Mouse (Mus musculus): ENCODE measurements around the gene Bicd1. TPM values are rescaled to one million over a fixed set of nuclear protein-coding genes. Genes with fewer than 3 reads are reported as not detected.
"Not testable (repeated sequence)": the region's sequence is repeated elsewhere in the genome, so short reads cannot be mapped to it uniquely, and the experiment has no call there.

Gene Bicd1
- total RNA-seq, 1 experiment: 8.5 TPM

- H3K9ac ChIP-seq (ENCODE audit: insufficient read depth, low read depth, low read length, poor library complexity, severe bottlenecking): no peak overlapping the region
- H3K27ac ChIP-seq (ENCODE audit: insufficient read depth, low read depth, low read length, poor library complexity, severe bottlenecking): no peak overlapping the region
- in situ Hi-C loops (cut with MboI; ENCODE audit: low sequenced_read_pairs in 2 of 2, unreplicated experiment in 2 of 2): no loop called here
- no peaks in the 10 kb centered on the region for H3K9me3 ChIP-seq (ENCODE audit: control insufficient read depth, insufficient read depth, low read depth, low read length)
- no peak overlapping the region for H3K4me3 ChIP-seq (ENCODE audit: insufficient read depth in 1 of 2, low read depth in 1 of 2, low read length in 2 of 2, poor library complexity in 1 of 2, severe bottlenecking in 1 of 2)
- DNase-seq (ENCODE audit: low read depth, low spot score): no peak
- peaks cover 0 to 1% of the 10 kb centered on the region in 2 experiments; a peak in 1 of 4 replicates for H3K4me1 ChIP-seq (ENCODE audit: control insufficient read depth in 2 of 2, insufficient read depth in 2 of 2, low read length in 2 of 2, poor library complexity in 1 of 2)
- no peaks in the 10 kb centered on the region for H3K36me3 ChIP-seq (ENCODE audit: control insufficient read depth, insufficient read depth, low read length, poor library complexity, severe bottlenecking)
- no peak for TF ChIP-seq CHD2 (IDR thresholded peaks at IDR 0.05; ENCODE audit: low read depth, low read length)
- TF ChIP-seq ZC3H11A (IDR thresholded peaks at IDR 0.05; ENCODE audit: borderline replicate concordance, low read depth, low read length): no peak
- TF ChIP-seq HCFC1 (IDR thresholded peaks at IDR 0.05; ENCODE audit: borderline replicate concordance, insufficient read depth, low read length): no peak
Observed at GRCm38 (mm10) chr6:149383531-149383930, 25.2 kb upstream of the Bicd1 start.

- Histone ChIP-seq H3K4me1 (ENCODE audit: control insufficient read depth in 2 of 2, insufficient read depth in 2 of 2, low read length in 2 of 2, poor library complexity in 1 of 2) (peaks cover 0 to 1% of the 10 kb centered on the region in 2 experiments; a peak in 1 of 4 replicates), H3K27ac (ENCODE audit: insufficient read depth, low read depth, low read length, poor library complexity, severe bottlenecking) (no peak overlapping the region), H3K9ac (ENCODE audit: insufficient read depth, low read depth, low read length, poor library complexity, severe bottlenecking) (no peak overlapping the region), H3K36me3 (ENCODE audit: control insufficient read depth, insufficient read depth, low read length, poor library complexity, severe bottlenecking) (no peaks in the 10 kb centered on the region), H3K9me3 (ENCODE audit: control insufficient read depth, insufficient read depth, low read depth, low read length) (no peaks in the 10 kb centered on the region), H3K4me3 (ENCODE audit: insufficient read depth in 1 of 2, low read depth in 1 of 2, low read length in 2 of 2, poor library complexity in 1 of 2, severe bottlenecking in 1 of 2) (no peak overlapping the region)
- no peak for TF ChIP-seq CHD2 (IDR thresholded peaks at IDR 0.05; ENCODE audit: low read depth, low read length)
- TF ChIP-seq ZC3H11A (IDR thresholded peaks at IDR 0.05; ENCODE audit: borderline replicate concordance, low read depth, low read length): no peak
- TF ChIP-seq MAFK (IDR thresholded peaks at IDR 0.05; ENCODE audit: insufficient read depth, low read depth, low read length): no peak
- no peak for TF ChIP-seq HCFC1 (IDR thresholded peaks at IDR 0.05; ENCODE audit: borderline replicate concordance, insufficient read depth, low read length)
- no peak for TF ChIP-seq ZNF384 (IDR thresholded peaks at IDR 0.05; ENCODE audit: low read depth, low read length)
- DNase-seq (ENCODE audit: low read depth, low spot score): no peak
- in situ Hi-C loops (cut with MboI; ENCODE audit: low sequenced_read_pairs in 2 of 2, unreplicated experiment in 2 of 2): no loop called here
Observed at GRCm38 (mm10) chr6:149386389-149386788, 22.3 kb upstream of the Bicd1 start.

- H3K36me3 ChIP-seq (ENCODE audit: control insufficient read depth, insufficient read depth, low read length, poor library complexity, severe bottlenecking); H3K9me3 ChIP-seq (ENCODE audit: control insufficient read depth, insufficient read depth, low read depth, low read length); in situ Hi-C loops (cut with MboI; ENCODE audit: low sequenced_read_pairs in 2 of 2, unreplicated experiment in 2 of 2); H3K4me1 ChIP-seq (ENCODE audit: control insufficient read depth in 2 of 2, insufficient read depth in 2 of 2, low read length in 2 of 2, poor library complexity in 1 of 2); H3K4me3 ChIP-seq (ENCODE audit: insufficient read depth in 1 of 2, low read depth in 1 of 2, low read length in 2 of 2, poor library complexity in 1 of 2, severe bottlenecking in 1 of 2); H3K27ac ChIP-seq (ENCODE audit: insufficient read depth, low read depth, low read length, poor library complexity, severe bottlenecking); DNase-seq (ENCODE audit: low read depth, low spot score); H3K9ac ChIP-seq (ENCODE audit: insufficient read depth, low read depth, low read length, poor library complexity, severe bottlenecking): not testable (repeated sequence)
Observed at GRCm38 (mm10) chr6:149389626-149390025, 19.1 kb upstream of the Bicd1 start.

GRCm38 (mm10) chr6:149399396-149399795 is 9.3 kb upstream of the Bicd1 start:
- Histone ChIP-seq H3K36me3 (ENCODE audit: control insufficient read depth, insufficient read depth, low read length, poor library complexity, severe bottlenecking) (no peaks in the 10 kb centered on the region), H3K9me3 (ENCODE audit: control insufficient read depth, insufficient read depth, low read depth, low read length) (no peaks in the 10 kb centered on the region), H3K9ac (ENCODE audit: insufficient read depth, low read depth, low read length, poor library complexity, severe bottlenecking) (no peak overlapping the region), H3K4me1 (ENCODE audit: control insufficient read depth in 2 of 2, insufficient read depth in 2 of 2, low read length in 2 of 2, poor library complexity in 1 of 2) (no peaks in the 10 kb centered on the region), H3K27ac (ENCODE audit: insufficient read depth, low read depth, low read length, poor library complexity, severe bottlenecking) (no peak overlapping the region), H3K4me3 (ENCODE audit: insufficient read depth in 1 of 2, low read depth in 1 of 2, low read length in 2 of 2, poor library complexity in 1 of 2, severe bottlenecking in 1 of 2) (no peak overlapping the region)
- in situ Hi-C loops (cut with MboI; ENCODE audit: low sequenced_read_pairs in 2 of 2, unreplicated experiment in 2 of 2): no loop called here
- TF ChIP-seq ZNF384 (IDR thresholded peaks at IDR 0.05; ENCODE audit: low read depth, low read length): no peak
- no peak for TF ChIP-seq ZC3H11A (IDR thresholded peaks at IDR 0.05; ENCODE audit: borderline replicate concordance, low read depth, low read length)
- no peak for TF ChIP-seq MAFK (IDR thresholded peaks at IDR 0.05; ENCODE audit: insufficient read depth, low read depth, low read length)
- TF ChIP-seq HCFC1 (IDR thresholded peaks at IDR 0.05; ENCODE audit: borderline replicate concordance, insufficient read depth, low read length): no peak
- no peak for TF ChIP-seq CHD2 (IDR thresholded peaks at IDR 0.05; ENCODE audit: low read depth, low read length)
- no peak for DNase-seq (ENCODE audit: low read depth, low spot score)

GRCm38 (mm10) chr6:149409341-149409740 is 655 bp downstream of the Bicd1 start:
- peak; percentile 17 for DNase-seq (ENCODE audit: low read depth, low spot score)
- in situ Hi-C loops (cut with MboI; ENCODE audit: low sequenced_read_pairs in 2 of 2, unreplicated experiment in 2 of 2): no loop called here
- Histone ChIP-seq H3K4me1 (ENCODE audit: control insufficient read depth in 2 of 2, insufficient read depth in 2 of 2, low read length in 2 of 2, poor library complexity in 1 of 2) (0 out of 4 replicates have a peak, but pooled peaks cover 0 to 2% of the 10 kb centered on the region in 2 experiments), H3K9me3 (ENCODE audit: control insufficient read depth, insufficient read depth, low read depth, low read length) (no peaks in the 10 kb centered on the region), H3K27ac (ENCODE audit: insufficient read depth, low read depth, low read length, poor library complexity, severe bottlenecking) (no peak overlapping the region), H3K36me3 (ENCODE audit: control insufficient read depth, insufficient read depth, low read length, poor library complexity, severe bottlenecking) (no peaks in the 10 kb centered on the region), H3K4me3 (ENCODE audit: insufficient read depth in 1 of 2, low read depth in 1 of 2, low read length in 2 of 2, poor library complexity in 1 of 2, severe bottlenecking in 1 of 2) (peak overlapping the region; percentile 76 to 81), H3K9ac (ENCODE audit: insufficient read depth, low read depth, low read length, poor library complexity, severe bottlenecking) (peak overlapping the region; percentile 73)
- TF ChIP-seq HCFC1 (IDR thresholded peaks at IDR 0.05; ENCODE audit: borderline replicate concordance, insufficient read depth, low read length): no peak
- no peak for TF ChIP-seq MAFK (IDR thresholded peaks at IDR 0.05; ENCODE audit: insufficient read depth, low read depth, low read length)
- TF ChIP-seq CHD2 (IDR thresholded peaks at IDR 0.05; ENCODE audit: low read depth, low read length): no peak
- no peak for TF ChIP-seq ZNF384 (IDR thresholded peaks at IDR 0.05; ENCODE audit: low read depth, low read length)
- no peak for TF ChIP-seq ZC3H11A (IDR thresholded peaks at IDR 0.05; ENCODE audit: borderline replicate concordance, low read depth, low read length)

All from ES-E14 (cell line).